Mouse (Mus musculus) CH12.LX (cell line): ENCODE data around the gene Gdf7. TPM values are rescaled to one million over a fixed set of nuclear protein-coding genes. Genes with fewer than 3 reads are reported as not detected.

Experiments used
- DNase-seq: peaks from one replicate; pipeline ENCODE4 v3.0.0-alpha.2; 2013; ENCODE audit errors: extremely low read depth
- H3K27ac ChIP-seq: 2 replicates; pipeline ENCODE4 v1.5.1; 2012; ENCODE audit warnings: low read depth, mild to moderate bottlenecking, control low read depth, moderate library complexity; ENCODE audit not compliant: insufficient read depth
- H3K27me3 ChIP-seq: replicated peaks from 2 replicates; pipeline ENCODE3; 2012; ENCODE audit warnings: inconsistent platforms
- H3K36me3 ChIP-seq, 2 experiments: replicated peaks in 1 of 2; 2 replicates each; pipeline versions ENCODE3 to v1.6.1; 2012; ENCODE audit warnings: inconsistent platforms in 1 of 2, low read length in 1 of 2, mild to moderate bottlenecking in 1 of 2, mixed read lengths in 1 of 2, moderate library complexity in 1 of 2; ENCODE audit not compliant: control insufficient read depth in 1 of 2, insufficient read depth in 1 of 2
- H3K4me1 ChIP-seq, 2 experiments: 2 replicates each; pipeline ENCODE4 v1.6.1; 2012; ENCODE audit warnings: inconsistent platforms in 1 of 2, moderate library complexity in 1 of 2; ENCODE audit not compliant: insufficient read depth in 2 of 2, control insufficient read depth in 1 of 2
- H3K4me2 ChIP-seq: 2 replicates; pipeline ENCODE4 v1.6.1; 2012; ENCODE audit warnings: low read depth, mild to moderate bottlenecking, control low read depth; ENCODE audit not compliant: poor library complexity, insufficient read depth, severe bottlenecking
- H3K4me3 ChIP-seq, 3 experiments: fragments of 150-350 bp in 1 of 3; sonication (generic) in 1 of 3; replicated peaks in 1 of 3; 2 replicates each; pipeline versions ENCODE3 to v1.5.1; 2011 to 2012; ENCODE audit warnings: low read depth in 2 of 3, low read length in 2 of 3, mild to moderate bottlenecking in 2 of 3, moderate library complexity in 2 of 3, control low read depth in 1 of 3, improper control_type of control experiment in 1 of 3, inconsistent platforms in 1 of 3, mixed read lengths in 1 of 3; ENCODE audit not compliant: poor library complexity in 1 of 3
- H3K79me2 ChIP-seq: replicated peaks from 2 replicates; pipeline ENCODE4 v1.6.1; 2012; ENCODE audit warnings: mild to moderate bottlenecking, moderate library complexity; ENCODE audit not compliant: control insufficient read depth, poor library complexity, insufficient read depth, severe bottlenecking; ENCODE audit errors: extremely low read depth
- H3K9ac ChIP-seq: 2 replicates; pipeline ENCODE4 v1.6.1; 2012; ENCODE audit warnings: low read depth, mild to moderate bottlenecking, control low read depth, moderate library complexity; ENCODE audit not compliant: insufficient read depth
- H3K9me3 ChIP-seq: replicated peaks from 2 replicates; pipeline ENCODE3; 2012; ENCODE audit warnings: low read length, inconsistent platforms, mixed read lengths
- BHLHE40 ChIP-seq: IDR thresholded peaks from 2 replicates; pipeline ENCODE4 v1.6.1; 2011; ENCODE audit warnings: mild to moderate bottlenecking, low read depth, low read length, improper control_type of control experiment
- CHD1 ChIP-seq: IDR thresholded peaks from 2 replicates; pipeline ENCODE4 v1.6.1; 2012; ENCODE audit warnings: low read depth, low read length, improper control_type of control experiment, inconsistent platforms
- CHD2 ChIP-seq: IDR thresholded peaks from 2 replicates; pipeline ENCODE4 v1.6.1; 2011; ENCODE audit warnings: low read length, improper control_type of control experiment
- CTCF ChIP-seq, 2 experiments: IDR thresholded peaks in 1 of 2; conservative IDR thresholded peaks in 1 of 2; 2 replicates each; pipeline ENCODE4 v1.5.1; 2011 to 2012; ENCODE audit warnings: low read depth in 2 of 2, low read length in 2 of 2, improper control_type of control experiment in 1 of 2, inconsistent platforms in 1 of 2, mild to moderate bottlenecking in 1 of 2, moderate library complexity in 1 of 2
- ELF1 ChIP-seq: IDR thresholded peaks from 2 replicates; pipeline ENCODE4 v1.6.1; 2014; ENCODE audit warnings: low read depth, mild to moderate bottlenecking, inconsistent platforms, low read length, improper control_type of control experiment
- EP300 ChIP-seq: IDR thresholded peaks from 2 replicates; pipeline ENCODE4 v1.6.1; 2011; ENCODE audit warnings: low read length, improper control_type of control experiment
- ETS1 ChIP-seq: conservative IDR thresholded peaks from 2 replicates; pipeline ENCODE4 v1.6.1; 2012; ENCODE audit warnings: low read depth, mild to moderate bottlenecking, inconsistent platforms, low read length, improper control_type of control experiment, moderate library complexity
- IRF4 ChIP-seq: IDR thresholded peaks from 2 replicates; pipeline ENCODE4 v1.6.1; 2014; ENCODE audit warnings: low read depth, mild to moderate bottlenecking, inconsistent platforms, low read length, improper control_type of control experiment
- JUN ChIP-seq: IDR thresholded peaks from 2 replicates; pipeline ENCODE4 v1.6.1; 2011; ENCODE audit warnings: low read depth, mild to moderate bottlenecking, low read length, improper control_type of control experiment, moderate library complexity; ENCODE audit not compliant: insufficient read depth
- MAFK ChIP-seq: IDR thresholded peaks from 2 replicates; pipeline ENCODE4 v1.6.1; 2011; ENCODE audit warnings: low read length, improper control_type of control experiment; ENCODE audit not compliant: insufficient replicate concordance
- MAZ ChIP-seq: IDR thresholded peaks from 2 replicates; pipeline ENCODE4 v1.6.1; 2012; ENCODE audit warnings: low read depth, mild to moderate bottlenecking, inconsistent platforms, low read length, improper control_type of control experiment, moderate library complexity
- MYC ChIP-seq: IDR thresholded peaks from 2 replicates; pipeline ENCODE4 v1.6.1; 2011; ENCODE audit warnings: low read depth, mild to moderate bottlenecking, improper control_type of control experiment, low read length
- NELFE ChIP-seq: IDR thresholded peaks from 2 replicates; pipeline ENCODE4 v1.6.1; 2011; ENCODE audit warnings: low read depth, low read length, improper control_type of control experiment
- NRF1 ChIP-seq: IDR thresholded peaks from 2 replicates; pipeline ENCODE4 v1.6.1; 2014; ENCODE audit warnings: low read depth, mild to moderate bottlenecking, inconsistent platforms, low read length, improper control_type of control experiment, moderate library complexity
- PAX5 ChIP-seq: IDR thresholded peaks from 2 replicates; pipeline ENCODE4 v1.6.1; 2012; ENCODE audit warnings: low read length, inconsistent platforms, mixed read lengths
- POLR2A ChIP-seq: IDR thresholded peaks from 2 replicates; pipeline ENCODE4 v1.6.1; 2011; ENCODE audit warnings: low read depth, mild to moderate bottlenecking, improper control_type of control experiment, low read length
- POLR2AphosphoS2 ChIP-seq: IDR thresholded peaks from 2 replicates; pipeline ENCODE4 v1.6.1; 2011; ENCODE audit warnings: low read depth, low read length, improper control_type of control experiment
- RAD21 ChIP-seq: IDR thresholded peaks from 2 replicates; pipeline ENCODE4 v1.6.1; 2011; ENCODE audit warnings: low read depth, mild to moderate bottlenecking, low read length, improper control_type of control experiment, moderate library complexity
- RCOR1 ChIP-seq: conservative IDR thresholded peaks from 2 replicates; pipeline ENCODE4 v1.6.1; 2012; ENCODE audit warnings: low read depth, mild to moderate bottlenecking, inconsistent platforms, low read length, improper control_type of control experiment
- SIN3A ChIP-seq: IDR thresholded peaks from 2 replicates; pipeline ENCODE4 v1.6.1; 2012; ENCODE audit warnings: low read length, improper control_type of control experiment, inconsistent platforms
- USF1 ChIP-seq: IDR thresholded peaks from 2 replicates; pipeline ENCODE4 v1.6.1; 2014; ENCODE audit warnings: low read depth, mild to moderate bottlenecking, inconsistent platforms, low read length, improper control_type of control experiment
- USF2 ChIP-seq: conservative IDR thresholded peaks from 2 replicates; pipeline ENCODE4 v1.6.1; 2011; ENCODE audit warnings: low read depth, low read length, improper control_type of control experiment
- ZKSCAN1 ChIP-seq: IDR thresholded peaks from 2 replicates; pipeline ENCODE4 v1.6.1; 2012; ENCODE audit warnings: low read depth, inconsistent platforms, low read length, improper control_type of control experiment, borderline replicate concordance
- ZNF384 ChIP-seq: IDR thresholded peaks from 2 replicates; pipeline ENCODE4 v1.6.1; 2012; ENCODE audit warnings: low read depth, low read length, improper control_type of control experiment, inconsistent platforms
- dilution Hi-C: fragments of 300-500 bp; cut with MboI; formaldehyde crosslinking; loops from 2 replicates; pipeline ENCODE4 v1.14.3; 2020; ENCODE audit warnings: low sequenced_read_pairs; ENCODE audit not compliant: extremely low pct_unique_long_range_greater_than_20kb, extremely low pct_ligation_motif_present
- in situ Hi-C: fragments of 300-500 bp; cut with MboI; formaldehyde crosslinking; loops from 3 replicates; pipeline ENCODE4 v1.14.3; 2019; ENCODE audit warnings: low sequenced_read_pairs, low pct_ligation_motif_present, low pct_unique_long_range_greater_than_20kb, mixed read lengths
- polyA plus RNA-seq: library from polyadenylated mRNA; unstranded; fragments of >175 nt; gene quantifications from 2 replicates; pipeline ENCODE4 v1.2.1, GENCODE M21; 2012; ENCODE audit warnings: low read depth; ENCODE audit not compliant: insufficient read length
- total RNA-seq, 2 experiments: library from RNA; depleted of rRNA; stranded (reverse); fragments of 300-350 nt in 1 of 2; fragments of >200 nt in 1 of 2; gene quantifications; 2 replicates each; pipeline ENCODE4 v1.2.3; 2012 to 2014

Gene Gdf7
- total and polyA plus RNA-seq, 3 experiments = not detected

DNA sequence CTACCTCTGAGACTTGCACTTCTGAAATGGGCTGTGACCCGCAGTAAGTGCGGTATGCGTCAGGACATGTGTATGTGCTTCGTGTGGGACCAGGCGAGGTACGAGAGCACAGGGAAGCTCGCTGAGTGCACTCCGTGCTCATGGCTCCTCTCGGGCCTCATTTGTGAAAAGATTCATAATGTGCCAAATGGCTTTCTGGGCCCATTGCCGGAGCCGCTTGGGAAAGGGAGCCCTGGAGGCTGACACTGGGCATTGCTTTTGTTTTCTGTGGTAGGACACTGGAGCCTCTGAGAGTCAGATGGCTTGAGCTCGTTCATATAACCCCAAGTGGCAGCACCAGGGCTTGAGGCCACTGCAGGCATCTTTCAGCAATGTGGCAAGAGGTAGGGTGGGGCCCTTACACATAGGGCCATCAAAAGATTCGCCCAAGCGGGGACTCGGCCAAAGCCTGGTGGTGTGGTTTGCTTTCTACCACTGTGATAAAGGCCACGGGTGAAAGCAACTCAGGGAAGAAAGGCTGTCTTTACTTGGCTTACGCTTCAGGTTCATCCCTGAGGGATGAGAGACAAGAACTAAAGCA, 24.3 kb upstream of the Gdf7 start:
- Histone ChIP-seq H3K9me3 (no peaks in the 10 kb centered on the region), H3K4me1 (peaks cover 0 to 17% of the 10 kb centered on the region in 2 experiments; a peak in 2 of 4 replicates), H3K27ac (no peak overlapping the region), H3K79me2 (no peaks in the 10 kb centered on the region), H3K9ac (no peak overlapping the region), H3K27me3 (no peaks in the 10 kb centered on the region), H3K4me3 (no peak overlapping the region), H3K36me3 (peaks cover 31 to 93% of the 10 kb centered on the region in 2 experiments), H3K4me2 (no peak overlapping the region)
- in situ Hi-C loops = no loop called here
- dilution Hi-C loops = no loop called here
- DNase-seq = no peak
- TF ChIP-seq USF2 (no peak), CHD1 (no peak), JUN (no peak), BHLHE40 (no peak), NRF1 (no peak), USF1 (no peak), POLR2A (no peak), POLR2AphosphoS2 (no peak), IRF4 (no peak), MYC (no peak), MAFK (no peak), EP300 (no peak), NELFE (no peak), RCOR1 (no peak), ELF1 (no peak), RAD21 (no peak)

- no peaks in the 10 kb centered on the region for H3K79me2 ChIP-seq
- no peak overlapping the region for H3K27ac ChIP-seq
- TF ChIP-seq SIN3A (no peak), ZKSCAN1 (no peak), POLR2A (no peak), NRF1 (no peak), CTCF (conservative IDR thresholded peaks at IDR 0.05 in 1 of 2, IDR thresholded peaks at IDR 0.05 in 1 of 2; ENCODE audit: low read depth in 2 of 2, low read length in 2 of 2) (no peak), ETS1 (no peak), NELFE (no peak), PAX5 (no peak), MAZ (no peak), POLR2AphosphoS2 (no peak), CHD2 (no peak), USF1 (no peak), ELF1 (no peak), ZNF384 (no peak)
- dilution Hi-C loops (no loop called here), in situ Hi-C loops (no loop called here)
- H3K9me3 ChIP-seq = no peaks in the 10 kb centered on the region
- no peak overlapping the region for H3K9ac ChIP-seq
- H3K4me2 ChIP-seq = no peak overlapping the region
- no peak overlapping the region for H3K4me3 ChIP-seq
- peaks cover 34 to 93% of the 10 kb centered on the region in 2 experiments for H3K36me3 ChIP-seq
- no peak for DNase-seq
- H3K27me3 ChIP-seq = no peaks in the 10 kb centered on the region
- H3K4me1 ChIP-seq = peaks cover 0 to 11% of the 10 kb centered on the region in 2 experiments; a peak in 2 of 4 replicates
Measured at GRCm38 (mm10) chr12:8325245-8325942, 23.6 kb upstream of the Gdf7 start.
